Mouse (Mus musculus): Measurements from ENCODE around the gene Cdk19. TPM values are rescaled to one million over a fixed set of nuclear protein-coding genes. Genes with fewer than 3 reads are reported as not detected.

Gene Cdk19
- polyA plus RNA-seq, 1 experiment: 6.6 TPM

DNA sequence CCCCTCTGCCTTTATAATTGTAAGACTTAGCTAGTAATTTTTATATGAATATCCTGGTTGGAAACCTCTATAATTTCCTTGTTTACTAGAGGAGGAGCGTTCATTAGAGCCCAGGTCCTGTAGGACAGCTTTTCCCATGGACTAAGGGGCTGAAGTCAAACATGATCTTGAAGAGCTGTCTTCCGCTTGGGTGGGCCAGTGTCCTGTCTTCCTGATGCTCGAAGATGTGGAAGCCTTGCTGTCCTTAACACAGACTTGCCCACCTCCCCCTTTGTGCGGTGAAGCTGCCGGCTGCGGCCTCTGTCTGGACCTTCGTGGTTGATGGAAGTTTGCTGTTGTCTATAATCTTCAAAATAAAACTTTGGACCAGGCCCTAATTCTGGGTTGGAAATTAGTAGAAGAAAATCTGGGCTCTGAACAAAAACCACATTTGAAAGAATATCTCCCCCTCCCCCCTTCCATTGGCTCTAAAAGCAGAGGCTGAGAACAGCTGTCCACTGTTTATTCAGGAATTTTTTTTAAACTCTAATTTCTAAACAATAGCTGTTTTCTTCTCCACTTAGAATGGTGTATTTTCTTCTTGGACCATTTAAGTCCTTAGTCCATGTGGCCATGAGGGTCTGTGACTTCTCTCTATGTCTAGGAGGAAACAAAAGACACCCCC, 184.1 kb downstream of the Cdk19 start:
- DNase-seq: no peak
- no peaks in the 10 kb centered on the region for H3K36me3 ChIP-seq (ENCODE audit: control insufficient read depth, insufficient read depth, low read length)
- no peaks in the 10 kb centered on the region for H3K27me3 ChIP-seq (replicated peaks; ENCODE audit: control insufficient read depth, insufficient read depth, low read length)
- WGBS: 79% methylated on average over 7 of the region's 7 CpGs
- no peak overlapping the region for H3K4me3 ChIP-seq (ENCODE audit: insufficient read depth, low read depth, low read length)
- peaks cover 5% of the 10 kb centered on the region; the same call in 1 of the 2 replicates for H3K4me1 ChIP-seq (ENCODE audit: control insufficient read depth, insufficient read depth, low read length)
- TF ChIP-seq POLR2A (IDR thresholded peaks at IDR 0.05; ENCODE audit: low read depth, low read length) (no peak), CTCF (conservative IDR thresholded peaks at IDR 0.05; ENCODE audit: insufficient read depth, insufficient read length, low read depth, low read length) (no peak)
- H3K27ac ChIP-seq (ENCODE audit: insufficient read depth, low read depth, low read length): no peak overlapping the region

DNA sequence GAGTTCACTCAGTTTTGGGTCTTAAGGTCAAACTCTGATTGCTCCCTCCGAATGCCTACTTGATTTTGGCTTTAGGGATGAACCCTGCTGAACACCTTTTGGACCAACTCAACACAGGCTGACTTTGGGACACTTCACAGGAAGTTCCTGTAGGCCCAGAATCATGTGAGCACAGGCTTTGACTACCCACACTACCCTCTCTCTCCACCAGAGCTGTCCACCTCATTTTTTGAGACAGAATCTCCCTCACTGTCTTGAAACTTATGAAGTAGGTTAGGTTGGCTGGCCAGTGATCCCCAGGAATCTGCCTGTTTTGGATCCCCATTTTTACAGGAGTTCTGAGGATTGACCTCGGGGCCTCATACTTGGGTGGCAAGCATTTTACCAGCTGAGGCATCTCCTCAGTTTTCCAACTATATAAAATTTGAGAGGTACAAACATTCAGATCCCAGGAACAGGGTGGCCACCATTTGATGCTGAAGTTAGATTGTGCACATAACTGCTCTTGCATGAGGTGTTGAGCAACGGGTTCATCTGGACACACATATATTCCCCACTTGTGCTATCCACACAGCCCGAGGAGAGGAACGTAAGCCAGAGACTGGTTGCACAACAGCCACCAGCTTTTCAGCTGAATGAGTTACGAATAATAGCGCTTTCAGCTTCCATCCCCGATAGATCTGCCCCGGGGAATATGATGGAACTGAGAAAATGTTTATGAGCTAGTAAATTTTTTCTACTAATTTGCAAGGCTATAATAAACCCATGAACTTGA, 184.9 kb downstream of the Cdk19 start:
- H3K4me1 ChIP-seq (ENCODE audit: control insufficient read depth, insufficient read depth, low read length): 0 out of 2 replicates have a peak, but pooled peaks cover under 1% of the 10 kb centered on the region
- 69% methylated on average over 9 of the region's 9 CpGs for WGBS
- TF ChIP-seq POLR2A (IDR thresholded peaks at IDR 0.05; ENCODE audit: low read depth, low read length) (no peak), CTCF (conservative IDR thresholded peaks at IDR 0.05; ENCODE audit: insufficient read depth, insufficient read length, low read depth, low read length) (no peak)
- H3K27ac ChIP-seq (ENCODE audit: insufficient read depth, low read depth, low read length): no peak overlapping the region
- H3K36me3 ChIP-seq (ENCODE audit: control insufficient read depth, insufficient read depth, low read length): no peaks in the 10 kb centered on the region
- DNase-seq: no peak
- no peak overlapping the region for H3K4me3 ChIP-seq (ENCODE audit: insufficient read depth, low read depth, low read length)
- H3K27me3 ChIP-seq (replicated peaks; ENCODE audit: control insufficient read depth, insufficient read depth, low read length): no peaks in the 10 kb centered on the region

DNA sequence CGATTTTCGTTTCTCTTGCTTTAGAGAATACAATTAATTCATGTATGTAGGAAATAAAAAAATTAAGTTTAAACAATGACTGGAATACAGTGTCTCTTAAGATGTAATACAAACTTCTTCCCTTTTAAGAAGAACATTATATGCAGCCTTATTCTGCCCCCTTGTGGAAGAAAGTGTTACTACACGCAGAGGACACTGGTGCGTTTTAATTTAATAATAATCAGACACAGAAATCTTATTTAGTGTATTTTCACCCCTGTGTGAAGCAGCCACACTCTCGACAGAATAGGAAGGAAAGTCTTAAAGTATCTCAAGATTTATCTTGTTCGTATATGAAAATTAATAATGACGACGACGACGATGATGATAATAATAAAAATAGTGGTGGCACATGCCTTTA, 185.6 kb downstream of the Cdk19 start:
- no peak overlapping the region for H3K27ac ChIP-seq (ENCODE audit: insufficient read depth, low read depth, low read length)
- no peaks in the 10 kb centered on the region for H3K27me3 ChIP-seq (replicated peaks; ENCODE audit: control insufficient read depth, insufficient read depth, low read length)
- DNase-seq: peak; percentile 73
- WGBS: 29% methylated on average over 10 of the region's 10 CpGs
- no peaks in the 10 kb centered on the region for H3K36me3 ChIP-seq (ENCODE audit: control insufficient read depth, insufficient read depth, low read length)
- TF ChIP-seq POLR2A (IDR thresholded peaks at IDR 0.05; ENCODE audit: low read depth, low read length): no peak
- peak; percentile 32 for TF ChIP-seq CTCF (conservative IDR thresholded peaks at IDR 0.05; ENCODE audit: insufficient read depth, insufficient read length, low read depth, low read length)
- no peaks in the 10 kb centered on the region; the same call in 1 of the 2 replicates for H3K4me1 ChIP-seq (ENCODE audit: control insufficient read depth, insufficient read depth, low read length)
- no peak overlapping the region for H3K4me3 ChIP-seq (ENCODE audit: insufficient read depth, low read depth, low read length)

DNA sequence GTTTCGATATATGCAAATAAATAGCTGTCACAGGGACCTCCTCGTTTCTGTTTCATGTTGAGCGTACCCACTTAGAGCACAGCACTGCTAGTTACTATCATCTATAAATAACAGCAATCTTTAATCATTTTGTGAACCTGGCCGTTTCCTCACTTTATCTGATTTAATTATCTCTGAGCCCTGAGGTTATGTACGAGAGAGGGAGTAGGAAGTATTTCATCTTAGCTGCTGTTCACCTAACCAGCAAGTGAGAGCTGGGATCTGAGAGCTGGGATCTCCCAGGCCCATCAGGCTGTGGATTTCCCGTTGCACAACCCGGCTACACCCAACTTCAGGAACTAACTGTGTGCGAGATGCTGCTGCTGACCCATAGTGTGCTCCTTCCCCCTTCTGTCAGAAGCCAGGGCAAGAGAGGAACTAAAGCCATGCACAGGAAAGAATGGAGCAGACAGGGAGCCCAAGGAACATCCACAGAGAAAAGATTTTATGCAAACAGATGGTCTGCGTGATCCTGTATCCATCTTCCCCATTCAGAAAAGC, 186.3 kb downstream of the Cdk19 start:
- TF ChIP-seq POLR2A (IDR thresholded peaks at IDR 0.05; ENCODE audit: low read depth, low read length): no peak
- no peak for TF ChIP-seq CTCF (conservative IDR thresholded peaks at IDR 0.05; ENCODE audit: insufficient read depth, insufficient read length, low read depth, low read length)
- H3K27ac ChIP-seq (ENCODE audit: insufficient read depth, low read depth, low read length): no peak overlapping the region
- no peak for DNase-seq

DNA sequence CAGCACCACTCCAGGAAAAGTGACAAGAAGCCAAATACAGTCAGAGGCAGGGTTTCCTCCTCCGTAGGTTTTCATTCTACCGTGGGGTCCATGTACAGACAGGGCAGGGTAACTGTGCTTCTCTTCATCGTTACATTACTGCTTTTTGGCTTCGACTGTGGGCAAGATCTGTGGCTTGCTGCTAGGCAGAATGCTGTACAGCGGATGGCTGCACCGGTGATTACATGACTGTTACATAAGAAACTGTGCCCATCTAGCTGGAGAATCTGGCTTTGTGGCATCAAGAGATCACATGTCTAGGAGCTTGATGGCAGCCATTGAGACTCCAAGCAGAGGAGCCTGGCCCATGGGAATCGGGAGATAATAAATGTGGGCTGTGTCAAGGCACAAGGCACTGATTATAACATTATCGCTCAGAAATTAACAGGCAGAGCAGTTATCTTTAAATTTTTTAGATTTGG, 187.0 kb downstream of the Cdk19 start:
- H3K4me1 ChIP-seq (ENCODE audit: control insufficient read depth, insufficient read depth, low read length): no peaks in the 10 kb centered on the region; the same call in 1 of the 2 replicates
- DNase-seq: no peak
- no peak for TF ChIP-seq CTCF (conservative IDR thresholded peaks at IDR 0.05; ENCODE audit: insufficient read depth, insufficient read length, low read depth, low read length)
- TF ChIP-seq POLR2A (IDR thresholded peaks at IDR 0.05; ENCODE audit: low read depth, low read length): no peak
- no peak overlapping the region for H3K27ac ChIP-seq (ENCODE audit: insufficient read depth, low read depth, low read length)
- H3K27me3 ChIP-seq (replicated peaks; ENCODE audit: control insufficient read depth, insufficient read depth, low read length): no peaks in the 10 kb centered on the region
- no peak overlapping the region for H3K4me3 ChIP-seq (ENCODE audit: insufficient read depth, low read depth, low read length)
- WGBS: 74% methylated on average over 8 of the region's 8 CpGs
- no peaks in the 10 kb centered on the region for H3K36me3 ChIP-seq (ENCODE audit: control insufficient read depth, insufficient read depth, low read length)

More for the DNA sequence above, 186.3 kb downstream of the Cdk19 start:
- Histone ChIP-seq H3K4me3 (ENCODE audit: insufficient read depth, low read depth, low read length) (no peak overlapping the region), H3K27me3 (replicated peaks; ENCODE audit: control insufficient read depth, insufficient read depth, low read length) (no peaks in the 10 kb centered on the region), H3K36me3 (ENCODE audit: control insufficient read depth, insufficient read depth, low read length) (no peaks in the 10 kb centered on the region), H3K4me1 (ENCODE audit: control insufficient read depth, insufficient read depth, low read length) (no peaks in the 10 kb centered on the region; the same call in 1 of the 2 replicates)
- WGBS: 58% methylated on average over 9 of the region's 9 CpGs

DNA sequence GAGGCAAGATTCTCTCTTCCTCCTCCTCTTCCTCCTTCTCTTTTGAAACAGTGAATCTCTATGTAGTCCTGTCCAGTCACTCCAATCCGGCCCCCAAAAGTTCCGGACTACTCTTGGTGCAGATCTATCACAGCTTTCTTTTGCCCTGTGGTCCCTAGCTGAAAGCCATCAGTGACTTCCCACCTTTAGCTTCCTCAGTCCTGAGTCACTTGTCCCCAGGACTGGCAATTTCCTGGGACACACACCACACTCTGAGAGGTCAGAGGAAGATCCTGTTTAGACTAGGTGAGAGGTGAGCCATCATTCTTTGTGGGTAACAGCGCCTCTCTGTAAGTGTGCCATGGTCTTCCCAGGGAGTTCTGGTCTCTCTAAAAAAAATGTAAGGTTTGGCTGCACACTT, 187.6 kb downstream of the Cdk19 start:
- H3K4me3 ChIP-seq (ENCODE audit: insufficient read depth, low read depth, low read length): no peak overlapping the region
- DNase-seq: no peak
- 71% methylated on average over 3 of the region's 3 CpGs for WGBS
- H3K27ac ChIP-seq (ENCODE audit: insufficient read depth, low read depth, low read length): no peak overlapping the region
- TF ChIP-seq CTCF (conservative IDR thresholded peaks at IDR 0.05; ENCODE audit: insufficient read depth, insufficient read length, low read depth, low read length): no peak
- no peak for TF ChIP-seq POLR2A (IDR thresholded peaks at IDR 0.05; ENCODE audit: low read depth, low read length)
- H3K27me3 ChIP-seq (replicated peaks; ENCODE audit: control insufficient read depth, insufficient read depth, low read length): no peaks in the 10 kb centered on the region
- no peaks in the 10 kb centered on the region; the same call in 1 of the 2 replicates for H3K4me1 ChIP-seq (ENCODE audit: control insufficient read depth, insufficient read depth, low read length)
- no peaks in the 10 kb centered on the region for H3K36me3 ChIP-seq (ENCODE audit: control insufficient read depth, insufficient read depth, low read length)

DNA sequence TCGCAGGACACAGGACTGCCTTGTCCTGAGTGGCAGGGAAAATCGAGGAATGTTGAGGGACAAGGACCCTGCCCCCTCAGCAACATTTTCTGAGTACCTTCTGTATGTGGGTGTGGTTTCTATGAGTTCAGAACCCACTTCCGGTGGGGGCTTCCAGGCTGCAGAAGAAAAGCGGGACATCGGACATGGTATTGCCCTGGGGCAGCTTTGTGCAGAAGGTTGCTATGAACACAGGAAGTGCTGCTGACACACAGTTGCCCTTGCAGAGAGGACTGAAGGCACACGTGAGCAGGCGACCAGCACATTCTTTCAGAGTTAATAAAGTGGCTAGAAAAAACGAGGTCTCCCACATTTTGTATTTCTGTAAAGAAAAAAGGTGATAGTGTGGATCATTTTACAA, 188.2 kb downstream of the Cdk19 start:
- no peak overlapping the region for H3K4me3 ChIP-seq (ENCODE audit: insufficient read depth, low read depth, low read length)
- H3K36me3 ChIP-seq (ENCODE audit: control insufficient read depth, insufficient read depth, low read length): no peaks in the 10 kb centered on the region
- no peak for DNase-seq
- no peak overlapping the region for H3K27ac ChIP-seq (ENCODE audit: insufficient read depth, low read depth, low read length)
- H3K4me1 ChIP-seq (ENCODE audit: control insufficient read depth, insufficient read depth, low read length): no peaks in the 10 kb centered on the region; the same call in 1 of the 2 replicates
- WGBS: 23% methylated on average over 8 of the region's 8 CpGs
- TF ChIP-seq POLR2A (IDR thresholded peaks at IDR 0.05; ENCODE audit: low read depth, low read length): no peak
- TF ChIP-seq CTCF (conservative IDR thresholded peaks at IDR 0.05; ENCODE audit: insufficient read depth, insufficient read length, low read depth, low read length): no peak
- no peaks in the 10 kb centered on the region for H3K27me3 ChIP-seq (replicated peaks; ENCODE audit: control insufficient read depth, insufficient read depth, low read length)

All from kidney, adult 2 months (tissue).